Mouse (Mus musculus) myocyte (in vitro differentiated cells): Measurements from ENCODE around the gene Capn9. TPM values are rescaled to one million over a fixed set of nuclear protein-coding genes. Genes with fewer than 3 reads are reported as not detected.

Experiments used
- H3K27me3 ChIP-seq: one replicate; pipeline ENCODE4 v1.6.1; 2011; ENCODE audit not compliant: control insufficient read depth, insufficient read depth, insufficient read length
- H3K36me3 ChIP-seq: one replicate; pipeline ENCODE4 v1.6.1; 2011; ENCODE audit not compliant: control insufficient read depth, insufficient read depth
- H3K4me2 ChIP-seq: one replicate; pipeline ENCODE4 v1.6.1; 2011; ENCODE audit warnings: low read depth, control low read depth
- H3K4me3 ChIP-seq: one replicate; pipeline ENCODE4 v1.5.1; 2011; ENCODE audit warnings: mild to moderate bottlenecking, control low read depth, moderate library complexity
- H3K79me2 ChIP-seq: one replicate; pipeline ENCODE4 v1.6.1; 2011; ENCODE audit not compliant: control insufficient read depth, insufficient read depth
- H3ac ChIP-seq: one replicate; pipeline ENCODE4 v1.6.1; 2011; ENCODE audit not compliant: control insufficient read depth, insufficient read length
- CEBPB ChIP-seq: IDR thresholded peaks from 2 replicates; pipeline ENCODE4 v1.6.1; 2011; ENCODE audit warnings: mild to moderate bottlenecking, moderate library complexity; ENCODE audit not compliant: poor library complexity, insufficient read depth, severe bottlenecking
- E2F4 ChIP-seq: IDR thresholded peaks from one replicate; pipeline ENCODE4 v1.6.1; 2011; ENCODE audit warnings: mild to moderate bottlenecking, control low read depth, moderate library complexity; ENCODE audit not compliant: insufficient read depth
- MAX ChIP-seq: IDR thresholded peaks from one replicate; pipeline ENCODE4 v1.6.1; 2011; ENCODE audit warnings: low read depth, mild to moderate bottlenecking, control low read depth
- MYOD1 ChIP-seq, 3 experiments: IDR thresholded peaks; one replicate each; pipeline ENCODE4 v1.6.1; 2011; ENCODE audit warnings: control low read depth in 2 of 3, low read depth in 2 of 3, mild to moderate bottlenecking in 2 of 3, moderate library complexity in 1 of 3; ENCODE audit not compliant: insufficient read length in 2 of 3, control insufficient read depth in 1 of 3
- MYOG ChIP-seq, 3 experiments: IDR thresholded peaks; one replicate each; pipeline ENCODE4 v1.6.1; 2011; ENCODE audit warnings: control low read depth in 2 of 3, low read depth in 2 of 3, mild to moderate bottlenecking in 2 of 3; ENCODE audit not compliant: insufficient read length in 2 of 3, control insufficient read depth in 1 of 3, insufficient read depth in 1 of 3
- POLR2A ChIP-seq: IDR thresholded peaks from one replicate; pipeline ENCODE4 v1.6.1; 2011; ENCODE audit warnings: low read depth, mild to moderate bottlenecking, control low read depth, moderate library complexity; ENCODE audit not compliant: insufficient read length
- POLR2AphosphoS2 ChIP-seq: IDR thresholded peaks from one replicate; pipeline ENCODE4 v1.6.1; 2011; ENCODE audit warnings: low read depth, control low read depth; ENCODE audit not compliant: insufficient read length
- REST ChIP-seq: IDR thresholded peaks from one replicate; pipeline ENCODE4 v1.6.1; 2011; ENCODE audit warnings: mild to moderate bottlenecking, control low read depth, moderate library complexity; ENCODE audit not compliant: insufficient read depth, insufficient read length
- SRF ChIP-seq: IDR thresholded peaks from one replicate; pipeline ENCODE4 v1.6.1; 2011; ENCODE audit warnings: low read depth; ENCODE audit not compliant: control insufficient read depth, insufficient read length
- TCF12 ChIP-seq: IDR thresholded peaks from one replicate; pipeline ENCODE4 v1.6.1; 2011; ENCODE audit warnings: mild to moderate bottlenecking, control low read depth; ENCODE audit not compliant: poor library complexity, insufficient read depth, severe bottlenecking
- TCF3 ChIP-seq: IDR thresholded peaks from one replicate; pipeline ENCODE4 v1.6.1; 2011; ENCODE audit warnings: low read depth, control low read depth; ENCODE audit not compliant: insufficient read length
- USF1 ChIP-seq: IDR thresholded peaks from one replicate; pipeline ENCODE4 v1.6.1; 2011; ENCODE audit warnings: low read depth, mild to moderate bottlenecking, control low read depth, moderate library complexity
- polyA plus RNA-seq: library from polyadenylated mRNA; unstranded; fragments of >200 nt; fragmentation: generic; extraction: Trizol; gene quantifications from one replicate; pipeline ENCODE4 v1.2.1, GENCODE M21; 2012; ENCODE audit warnings: missing spikeins

Capn9 gene
- polyA plus RNA-seq, 1 experiment, result 0.04 TPM

GRCm38 (mm10) chr8:124567126-124567525 lies 8.8 kb upstream of the Capn9 start:
- H3ac ChIP-seq, result no peak overlapping the region
- no peaks in the 10 kb centered on the region for H3K79me2 ChIP-seq
- no peak overlapping the region for H3K4me3 ChIP-seq
- H3K4me2 ChIP-seq, result no peak overlapping the region
- H3K27me3 ChIP-seq, result peaks cover 53% of the 10 kb centered on the region
- no peaks in the 10 kb centered on the region for H3K36me3 ChIP-seq
- TF ChIP-seq CEBPB (no peak), USF1 (no peak), REST (no peak), E2F4 (no peak), TCF3 (no peak), SRF (no peak), MYOD1 (IDR thresholded peaks at IDR 0.05; ENCODE audit: control insufficient read depth in 1 of 3, insufficient read length in 2 of 3, low read depth in 2 of 3) (no peak), POLR2AphosphoS2 (no peak), TCF12 (no peak), MAX (no peak)

GRCm38 (mm10) chr8:124567584-124567983 lies 8.3 kb upstream of the Capn9 start:
- Histone ChIP-seq H3ac (no peak overlapping the region), H3K79me2 (no peaks in the 10 kb centered on the region), H3K4me2 (no peak overlapping the region), H3K36me3 (no peaks in the 10 kb centered on the region), H3K4me3 (no peak overlapping the region), H3K27me3 (peaks cover 48% of the 10 kb centered on the region)
- TF ChIP-seq E2F4, result no peak
- no peak for TF ChIP-seq USF1
- no peak for TF ChIP-seq SRF
- no peak for TF ChIP-seq MYOD1 (IDR thresholded peaks at IDR 0.05; ENCODE audit: control insufficient read depth in 1 of 3, insufficient read length in 2 of 3, low read depth in 2 of 3)
- TF ChIP-seq REST, result no peak
- no peak for TF ChIP-seq POLR2A
- no peak for TF ChIP-seq MYOG (IDR thresholded peaks at IDR 0.05; ENCODE audit: control insufficient read depth in 1 of 3, insufficient read depth in 1 of 3, insufficient read length in 2 of 3, low read depth in 2 of 3)
- no peak for TF ChIP-seq CEBPB
- TF ChIP-seq POLR2AphosphoS2, result no peak
- TF ChIP-seq MAX, result no peak
- no peak for TF ChIP-seq TCF12
- TF ChIP-seq TCF3, result no peak

- TF ChIP-seq USF1 (peak; percentile 32), REST (no peak)
- Histone ChIP-seq H3K4me3 (no peak overlapping the region), H3K27me3 (peaks cover 34% of the 10 kb centered on the region), H3K79me2 (no peaks in the 10 kb centered on the region), H3K36me3 (no peaks in the 10 kb centered on the region), H3ac (no peak overlapping the region), H3K4me2 (no peak overlapping the region)
These were observed 6.8 kb upstream of the Capn9 start for GRCm38 (mm10) chr8:124569100-124569499.

- H3K4me2 ChIP-seq, result no peak within 1 kb of the TSS
- no peaks in the 10 kb centered on the region for H3K36me3 ChIP-seq
- peaks cover 31% of the 10 kb centered on the region for H3K27me3 ChIP-seq
- no peak within 1 kb of the TSS for H3K4me3 ChIP-seq
- H3ac ChIP-seq, result no peak within 1 kb of the TSS
- no peaks in the 10 kb centered on the region for H3K79me2 ChIP-seq
- TF ChIP-seq SRF, result no peak
- no peak for TF ChIP-seq TCF3
- TF ChIP-seq MAX, result no peak
- TF ChIP-seq CEBPB, result no peak
- TF ChIP-seq TCF12, result no peak
- no peak for TF ChIP-seq REST
- TF ChIP-seq MYOD1 (IDR thresholded peaks at IDR 0.05; ENCODE audit: control insufficient read depth in 1 of 3, insufficient read length in 2 of 3, low read depth in 2 of 3), result no peak
These were observed 6.3 kb upstream of the Capn9 start, which contains the start of gene Agt for GRCm38 (mm10) chr8:124569593-124569992. Gene Agt (minus strand): TSS chr8:124569706.

- no peak overlapping the region for H3K4me3 ChIP-seq
- no peaks in the 10 kb centered on the region for H3K79me2 ChIP-seq
These were observed 4.0 kb upstream of the Capn9 start for GRCm38 (mm10) chr8:124571732-124572429.

More at GRCm38 (mm10) chr8:124571732-124572429, 4.0 kb upstream of the Capn9 start:
- Histone ChIP-seq H3K36me3 (no peaks in the 10 kb centered on the region), H3K27me3 (peaks cover 43% of the 10 kb centered on the region), H3K4me2 (no peak overlapping the region), H3ac (no peak overlapping the region)
- TF ChIP-seq MYOD1 (IDR thresholded peaks at IDR 0.05; ENCODE audit: control insufficient read depth in 1 of 3, insufficient read length in 2 of 3, low read depth in 2 of 3) (no peak), TCF3 (no peak), MAX (no peak), USF1 (no peak), CEBPB (no peak), POLR2A (no peak), SRF (no peak), REST (no peak), TCF12 (no peak), MYOG (IDR thresholded peaks at IDR 0.05; ENCODE audit: control insufficient read depth in 1 of 3, insufficient read depth in 1 of 3, insufficient read length in 2 of 3, low read depth in 2 of 3) (no peak)
